Mouse (Mus musculus) heart, postnatal 0 days (tissue): ENCODE data around the gene Klf5. TPM values are rescaled to one million over a fixed set of nuclear protein-coding genes. Genes with fewer than 3 reads are reported as not detected.

ENCODE experiments used
- ATAC-seq: fragments of 200-750 bp; cut with Nextera tagmentation; 2 replicates; pipeline ENCODE4 v1.8.0; 2017; ENCODE audit warnings: low read depth, moderate number of reproducible peaks, moderate library complexity; ENCODE audit not compliant: insufficient read depth
- DNase-seq: peaks from one replicate; pipeline ENCODE4 v3.0.0-alpha.2; 2016; ENCODE audit warnings: low spot score
- H3K27ac ChIP-seq: fragments of 300-500 bp; sonication (generic); 2 replicates; pipeline ENCODE4 v1.5.1; 2014; ENCODE audit warnings: low read depth, mild to moderate bottlenecking
- H3K27me3 ChIP-seq: fragments of 300-500 bp; sonication (generic); 2 replicates; pipeline ENCODE4 v1.6.1; 2014; ENCODE audit warnings: low read length, mixed read lengths; ENCODE audit not compliant: control insufficient read depth, insufficient read depth
- H3K36me3 ChIP-seq: fragments of 300-500 bp; sonication (generic); replicated peaks from 2 replicates; pipeline ENCODE4 v1.6.1; 2014; ENCODE audit warnings: low read length, mixed read lengths; ENCODE audit not compliant: control insufficient read depth, insufficient read depth
- H3K4me1 ChIP-seq: fragments of 300-500 bp; sonication (generic); 2 replicates; pipeline ENCODE4 v1.6.1; 2014; ENCODE audit warnings: antibody characterized with exemption; ENCODE audit not compliant: control insufficient read depth, insufficient read depth
- H3K4me2 ChIP-seq: fragments of 300-500 bp; sonication (generic); 2 replicates; pipeline ENCODE4 v1.6.1; 2014; ENCODE audit warnings: low read depth, mild to moderate bottlenecking, low read length, moderate library complexity
- H3K4me3 ChIP-seq: fragments of 300-500 bp; sonication (generic); 2 replicates; pipeline ENCODE4 v1.5.1; 2014; ENCODE audit warnings: low read depth, low read length
- H3K9ac ChIP-seq: fragments of 300-500 bp; sonication (generic); replicated peaks from 2 replicates; pipeline ENCODE4 v1.6.1; 2014; ENCODE audit warnings: low read depth, low read length, mixed read lengths
- H3K9me3 ChIP-seq: fragments of 300-500 bp; sonication (generic); replicated peaks from 2 replicates; pipeline ENCODE4 v1.6.1; 2016; ENCODE audit warnings: low read length; ENCODE audit not compliant: control insufficient read depth
- CTCF ChIP-seq: IDR thresholded peaks from 2 replicates; pipeline ENCODE4 v1.5.1; 2016; ENCODE audit warnings: antibody characterized with exemption, control low read depth, low read depth
- EP300 ChIP-seq: IDR thresholded peaks from 2 replicates; pipeline ENCODE4 v1.6.1; 2016; ENCODE audit warnings: antibody characterized with exemption, low read depth
- WGBS: fragments of 180-500 bp; shearing (Covaris S2); extraction: QIAGEN DNeasy Blood & Tissue Kit; methylation state at CpG from one replicate; pipeline ENCODE4 v1.1.7; 2014; 5-methylcytosine and 5-hydroxymethylcytosine counted together
- polyA plus RNA-seq: library from polyadenylated mRNA; unstranded; fragments of >200 nt; fragmentation: Nextera tagmentation; extraction: Ambion mirVana; gene quantifications from 2 replicates; pipeline ENCODE4 v1.2.1, GENCODE M21; 2015
- total RNA-seq: library from RNA; depleted of rRNA; stranded (reverse); fragments of >200 nt; gene quantifications from 2 replicates; pipeline ENCODE4 v1.2.3, GENCODE M21; 2014; ENCODE audit warnings: low replicate concordance; rRNA removed

The Klf5 gene
- total and polyA plus RNA-seq, 2 experiments from 2014 or later: 0.11 to 0.83 TPM

- ATAC-seq (no peak), DNase-seq (no peak)
- 84% methylated on average over 2 of the region's 2 CpGs for WGBS
- no peaks in the 10 kb centered on the region for H3K27me3 ChIP-seq
- H3K4me3 ChIP-seq: no peak overlapping the region
- H3K9me3 ChIP-seq: no peaks in the 10 kb centered on the region
- no peaks in the 10 kb centered on the region for H3K36me3 ChIP-seq
- no peak overlapping the region for H3K4me2 ChIP-seq
- no peak overlapping the region for H3K9ac ChIP-seq
- TF ChIP-seq CTCF (no peak), EP300 (no peak)
- no peak overlapping the region for H3K27ac ChIP-seq
- H3K4me1 ChIP-seq: no peaks in the 10 kb centered on the region
These were observed 55.6 kb downstream of the Klf5 start for GRCm38 (mm10) chr14:99354046-99354445.

- H3K27me3 ChIP-seq: no peaks in the 10 kb centered on the region
- DNase-seq: no peak
- 87% methylated on average over 10 of the region's 10 CpGs for WGBS
- H3K4me1 ChIP-seq: no peaks in the 10 kb centered on the region
- no peaks in the 10 kb centered on the region for H3K36me3 ChIP-seq
- TF ChIP-seq EP300: no peak
- TF ChIP-seq CTCF: no peak
- no peak overlapping the region for H3K9ac ChIP-seq
- H3K4me2 ChIP-seq: no peak overlapping the region
- ATAC-seq: no peak
- no peak overlapping the region for H3K27ac ChIP-seq
- H3K9me3 ChIP-seq: no peaks in the 10 kb centered on the region
- no peak overlapping the region for H3K4me3 ChIP-seq
These were observed 56.5 kb downstream of the Klf5 start for GRCm38 (mm10) chr14:99354761-99355609.

DNA sequence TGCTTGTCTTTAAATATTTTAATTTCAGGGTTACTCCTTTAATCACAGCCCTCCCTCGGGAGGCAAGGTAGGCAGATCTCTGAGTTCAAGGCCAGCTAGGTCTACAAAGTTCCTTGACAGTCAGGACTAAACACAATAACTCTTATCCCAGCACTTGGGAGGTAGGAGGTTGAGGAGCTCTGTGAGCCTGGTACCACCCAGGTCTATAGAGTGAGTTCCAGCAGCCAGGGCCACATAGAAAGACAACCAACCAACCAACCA, 57.0 kb downstream of the Klf5 start:
- ATAC-seq: no peak
- no peak overlapping the region for H3K4me3 ChIP-seq

GRCm38 (mm10) chr14:99362956-99363355, 64.5 kb downstream of the Klf5 start:
- no peak overlapping the region for H3K27ac ChIP-seq
- no peaks in the 10 kb centered on the region for H3K36me3 ChIP-seq
- H3K4me2 ChIP-seq: no peak overlapping the region

More for the DNA sequence above, 57.0 kb downstream of the Klf5 start:
- H3K9ac ChIP-seq: no peak overlapping the region
- TF ChIP-seq EP300 (no peak), CTCF (no peak)
- WGBS: 63% methylated on average over 1 of the region's 1 CpGs
- no peaks in the 10 kb centered on the region for H3K4me1 ChIP-seq
- no peak for DNase-seq
- H3K27me3 ChIP-seq: no peaks in the 10 kb centered on the region
- H3K27ac ChIP-seq: no peak overlapping the region
- no peaks in the 10 kb centered on the region for H3K9me3 ChIP-seq
- no peaks in the 10 kb centered on the region for H3K36me3 ChIP-seq
- H3K4me2 ChIP-seq: no peak overlapping the region

GRCm38 (mm10) chr14:99364007-99364784, 65.7 kb downstream of the Klf5 start:
- Histone ChIP-seq H3K9ac (no peak overlapping the region), H3K36me3 (no peaks in the 10 kb centered on the region), H3K27ac (no peak overlapping the region), H3K4me3 (no peak overlapping the region), H3K4me1 (no peaks in the 10 kb centered on the region), H3K9me3 (no peaks in the 10 kb centered on the region), H3K27me3 (no peaks in the 10 kb centered on the region), H3K4me2 (no peak overlapping the region)
- TF ChIP-seq EP300 (no peak), CTCF (no peak)
- DNase-seq: no peak
- ATAC-seq: no peak
- 87% methylated on average over 12 of the region's 12 CpGs for WGBS

More at GRCm38 (mm10) chr14:99362956-99363355, 64.5 kb downstream of the Klf5 start:
- Histone ChIP-seq H3K27me3 (no peaks in the 10 kb centered on the region), H3K9me3 (no peaks in the 10 kb centered on the region), H3K4me3 (no peak overlapping the region), H3K9ac (no peak overlapping the region), H3K4me1 (no peaks in the 10 kb centered on the region)
- no peak for TF ChIP-seq CTCF
- TF ChIP-seq EP300: no peak
- DNase-seq (no peak), ATAC-seq (no peak)
- WGBS: 65% methylated on average over 5 of the region's 5 CpGs

Other genes with a start within 250 kb of the Klf5 start
- 0.97 and 4.7 TPM in 2 replicates for gene Pibf1, start 199.3 kb upstream of the Klf5 start, total RNA-seq
- 10.1 and 10.5 TPM in 2 replicates for gene Pibf1, start 199.3 kb upstream of the Klf5 start, polyA plus RNA-seq
- gene Dis3, start 198.9 kb upstream of the Klf5 start, total RNA-seq: 8.2 and 13.1 TPM in 2 replicates
- gene Dis3, start 198.9 kb upstream of the Klf5 start, polyA plus RNA-seq: 10.3 and 10.5 TPM in 2 replicates